Mouse (Mus musculus): ENCODE measurements around the gene Ppp2r2d.

The Ppp2r2d gene

GRCm38 (mm10) chr7:138928456-138928855, 82.6 kb downstream of the Ppp2r2d start:
- DNase-seq, result no peak
